Mouse (Mus musculus) megakaryocyte, embryonic 14.5 days (primary cell): ENCODE results near the gene 3110009E18Rik. TPM values are rescaled to one million over a fixed set of nuclear protein-coding genes. Genes with fewer than 3 reads are reported as not detected.

Experiments
- H3K27me3 ChIP-seq: replicated peaks from 2 replicates; pipeline ENCODE3; 2012; ENCODE audit warnings: inconsistent platforms
- H3K36me3 ChIP-seq: replicated peaks from 2 replicates; pipeline ENCODE3; 2012; ENCODE audit warnings: low read length, inconsistent platforms, mixed read lengths
- H3K4me1 ChIP-seq: 2 replicates; pipeline ENCODE4 v1.6.1; 2012; ENCODE audit warnings: inconsistent platforms
- H3K4me3 ChIP-seq: replicated peaks from 2 replicates; pipeline ENCODE3; 2012; ENCODE audit warnings: moderate library complexity, mild to moderate bottlenecking, inconsistent platforms
- H3K9me3 ChIP-seq: 2 replicates; pipeline ENCODE4 v1.6.1; 2012; ENCODE audit warnings: inconsistent platforms
- FLI1 ChIP-seq: IDR thresholded peaks from 2 replicates; pipeline ENCODE4 v1.6.1; 2012; ENCODE audit warnings: low read length, inconsistent platforms, mixed read lengths
- GATA1 ChIP-seq: IDR thresholded peaks from 3 replicates; pipeline ENCODE4 v1.6.1; 2012; ENCODE audit warnings: mixed read lengths, low read length, inconsistent platforms, borderline replicate concordance
- polyA plus RNA-seq: library from polyadenylated mRNA; stranded (reverse); fragments of >175 nt; gene quantifications from 2 replicates; pipeline ENCODE4 v1.2.3, GENCODE M21; 2012; ENCODE audit warnings: low replicate concordance; ENCODE audit not compliant: insufficient read depth

Gene 3110009E18Rik
- polyA plus RNA-seq, 1 experiment: 2.6 TPM

GRCm38 (mm10) chr1:120120141-120120968 is 632 bp upstream of the 3110009E18Rik start:
- Histone ChIP-seq H3K4me1 (peaks cover 57% of the 10 kb centered on the region), H3K36me3 (peaks cover 43% of the 10 kb centered on the region), H3K27me3 (no peaks in the 10 kb centered on the region), H3K9me3 (peaks cover 8% of the 10 kb centered on the region), H3K4me3 (peak overlapping the region; percentile 97)
- TF ChIP-seq GATA1 (no peak), FLI1 (no peak)

- H3K4me1 ChIP-seq: peaks cover 63% of the 10 kb centered on the region
These were observed 1.0 kb downstream of the 3110009E18Rik start for GRCm38 (mm10) chr1:120121930-120122530.

GRCm38 (mm10) chr1:120122634-120123383 is 1.8 kb downstream of the 3110009E18Rik start:
- TF ChIP-seq GATA1: no peak
- no peak for TF ChIP-seq FLI1
- peaks cover 19% of the 10 kb centered on the region for H3K36me3 ChIP-seq
- no peaks in the 10 kb centered on the region for H3K27me3 ChIP-seq
- H3K4me3 ChIP-seq: peak overlapping the region; percentile 97
- H3K9me3 ChIP-seq: no peaks in the 10 kb centered on the region
- peaks cover 60% of the 10 kb centered on the region for H3K4me1 ChIP-seq

More at GRCm38 (mm10) chr1:120121930-120122530, 1.0 kb downstream of the 3110009E18Rik start:
- H3K36me3 ChIP-seq: peaks cover 26% of the 10 kb centered on the region
- peak overlapping the region; percentile 97 for H3K4me3 ChIP-seq
- TF ChIP-seq GATA1 (no peak), FLI1 (no peak)
- no peaks in the 10 kb centered on the region for H3K27me3 ChIP-seq
- H3K9me3 ChIP-seq: no peaks in the 10 kb centered on the region

- H3K36me3 ChIP-seq: peaks cover 10% of the 10 kb centered on the region
- H3K4me1 ChIP-seq: peaks cover 40% of the 10 kb centered on the region
- TF ChIP-seq GATA1 (no peak), FLI1 (no peak)
- H3K9me3 ChIP-seq: no peaks in the 10 kb centered on the region
- no peaks in the 10 kb centered on the region for H3K27me3 ChIP-seq
- H3K4me3 ChIP-seq: no peak overlapping the region
These were observed 3.9 kb downstream of the 3110009E18Rik start for GRCm38 (mm10) chr1:120124839-120125238.

- no peak for TF ChIP-seq GATA1
- TF ChIP-seq FLI1: no peak
- Histone ChIP-seq H3K9me3 (no peaks in the 10 kb centered on the region), H3K27me3 (no peaks in the 10 kb centered on the region), H3K4me1 (peaks cover 34% of the 10 kb centered on the region), H3K4me3 (no peak overlapping the region), H3K36me3 (peaks cover 14% of the 10 kb centered on the region)
These were observed 4.5 kb downstream of the 3110009E18Rik start for GRCm38 (mm10) chr1:120125471-120125870.

DNA sequence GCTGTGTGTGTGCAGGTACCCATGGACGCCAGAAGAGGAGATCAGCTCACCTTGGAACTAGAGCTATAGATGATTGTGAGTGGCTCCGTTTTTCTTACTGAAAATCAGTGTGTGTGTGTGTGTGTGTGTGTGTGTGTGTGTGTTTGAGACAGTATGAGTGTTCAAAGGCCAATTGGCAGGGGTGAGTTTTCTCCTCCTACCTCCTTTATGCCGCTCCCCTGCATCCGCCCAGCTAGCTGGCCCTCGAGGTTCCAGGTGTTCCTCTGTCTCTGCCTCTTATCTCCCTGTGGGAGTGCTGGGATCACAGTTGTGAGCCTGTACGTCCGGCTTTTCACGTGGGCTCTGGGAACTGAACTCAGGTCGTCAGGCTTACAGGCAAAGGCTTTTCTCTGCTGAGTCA is 5.3 kb downstream of the 3110009E18Rik start:
- no peak for TF ChIP-seq FLI1
- no peak for TF ChIP-seq GATA1

DNA sequence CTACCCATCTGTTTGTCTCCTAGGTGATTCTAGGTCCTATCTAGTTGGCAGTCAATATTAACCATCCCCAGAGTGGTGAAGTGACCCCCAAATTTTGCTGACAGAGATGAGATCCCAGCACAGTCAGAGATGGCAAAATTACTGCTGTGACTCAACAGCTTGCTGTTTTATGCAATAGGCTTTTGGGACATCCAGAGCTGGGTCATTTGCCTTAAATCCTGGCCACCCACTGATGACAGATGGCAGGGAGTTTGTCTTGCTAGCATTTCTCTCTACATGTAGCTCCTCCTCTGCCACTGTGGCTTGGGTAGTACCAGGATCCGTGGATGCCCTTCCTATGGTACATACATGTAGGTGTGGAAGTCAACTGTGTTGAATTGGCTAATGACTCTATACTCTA is 11.4 kb downstream of the 3110009E18Rik start:
- Histone ChIP-seq H3K27me3 (no peaks in the 10 kb centered on the region), H3K9me3 (peaks cover 12% of the 10 kb centered on the region), H3K36me3 (peaks cover 26% of the 10 kb centered on the region), H3K4me1 (peaks cover 7% of the 10 kb centered on the region), H3K4me3 (no peak overlapping the region)
- TF ChIP-seq FLI1: no peak
- no peak for TF ChIP-seq GATA1

More for the DNA sequence above, 5.3 kb downstream of the 3110009E18Rik start:
- no peaks in the 10 kb centered on the region for H3K27me3 ChIP-seq
- no peaks in the 10 kb centered on the region for H3K9me3 ChIP-seq
- H3K36me3 ChIP-seq: peaks cover 19% of the 10 kb centered on the region
- H3K4me3 ChIP-seq: no peak overlapping the region
- H3K4me1 ChIP-seq: peaks cover 32% of the 10 kb centered on the region

DNA sequence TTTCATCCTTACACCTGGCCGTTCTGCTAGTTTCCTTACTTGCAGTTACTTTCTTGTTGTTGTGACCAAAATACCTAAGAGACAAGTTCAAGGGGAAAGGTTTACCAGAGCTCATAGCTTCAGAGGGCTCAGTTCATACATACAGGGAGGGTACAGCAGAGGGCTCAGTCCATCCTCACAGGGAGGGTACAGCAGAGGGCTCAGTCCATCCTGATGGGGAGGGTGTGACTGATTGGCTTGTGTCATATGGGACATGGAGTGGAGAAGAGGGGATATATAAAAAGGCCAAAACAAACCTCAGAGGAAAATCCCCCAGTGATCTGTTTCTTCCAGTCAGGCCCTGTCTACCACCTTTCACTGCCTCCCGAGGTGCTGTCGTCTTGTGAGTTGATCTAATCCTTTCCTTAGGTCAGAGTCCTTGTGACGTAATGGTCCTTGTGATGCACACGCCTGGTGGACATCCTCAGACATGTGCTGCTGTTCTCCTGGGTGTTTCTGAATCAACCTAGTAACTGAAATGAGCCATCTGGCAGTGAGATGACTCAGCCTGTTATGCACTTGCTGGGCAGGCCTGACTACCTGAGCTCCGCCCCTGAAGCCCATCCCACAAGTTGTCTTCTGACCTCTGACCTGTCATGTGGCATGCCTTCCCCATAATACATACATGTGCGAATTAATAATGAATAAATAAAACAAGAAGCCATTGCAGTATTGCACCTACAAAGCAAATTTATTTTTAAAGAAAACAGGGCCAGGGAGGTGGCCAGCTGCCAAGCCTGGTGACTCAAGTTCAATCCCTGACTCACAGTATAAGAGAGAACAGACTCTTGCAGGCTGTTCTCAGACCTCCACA is 15.2 kb downstream of the 3110009E18Rik start:
- no peak overlapping the region for H3K4me3 ChIP-seq
- no peaks in the 10 kb centered on the region for H3K27me3 ChIP-seq
- H3K36me3 ChIP-seq: peaks cover 8% of the 10 kb centered on the region
- TF ChIP-seq GATA1 (no peak), FLI1 (no peak)
- peaks cover 7% of the 10 kb centered on the region for H3K4me1 ChIP-seq
- H3K9me3 ChIP-seq: peaks cover 12% of the 10 kb centered on the region
